Mouse (Mus musculus) spleen, embryonic (tissue): ENCODE data around the gene Dynlrb2.

Source experiments
- CTCF ChIA-PET: fragments of 350-600 bp; sonication (Branson Sonifier 250); formaldehyde crosslinking; loops from one replicate; lab custom pipeline; 2022; lab: Charles Lee

The Dynlrb2 gene

DNA sequence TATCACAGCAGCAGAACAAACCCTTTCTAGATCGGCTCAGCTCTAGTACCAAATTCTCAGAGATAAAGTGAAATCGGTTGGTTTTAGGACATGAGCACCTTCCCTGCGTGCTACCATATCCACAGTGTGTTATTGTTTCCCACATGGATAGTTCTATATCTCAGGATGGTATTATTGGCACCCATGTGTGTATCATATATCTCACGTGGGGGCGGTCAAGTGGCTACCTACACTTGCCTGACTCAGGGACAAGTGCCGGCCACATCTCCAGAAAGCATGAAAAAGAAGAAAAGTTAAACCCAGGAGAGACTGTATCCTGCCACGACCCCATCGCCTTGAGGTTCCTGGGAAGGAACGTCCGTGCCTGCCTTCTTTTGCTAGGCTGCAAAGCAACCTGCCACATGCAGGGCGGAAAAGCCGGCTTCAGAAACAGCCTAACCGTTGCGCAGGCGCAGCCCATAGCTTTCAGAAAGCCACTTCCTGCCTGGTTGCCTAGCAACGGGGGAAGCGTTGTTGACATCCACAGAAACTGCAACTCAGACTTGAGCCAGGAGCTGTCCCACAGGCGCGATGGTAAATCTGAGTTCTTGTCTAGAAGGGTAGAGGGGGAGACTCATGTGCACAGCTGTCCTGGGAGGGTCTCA is at the start of gene Dynlrb2:
Gene Dynlrb2 (plus strand): TSS at position 498 of the 644 bp plus-strand sequence.
- CTCF ChIA-PET = interaction anchor here (0.5 kb wide), 1 partner anchor 111 kb away, joined by 5 read pairs; no protein-coding TSS in a partner anchor

GRCm38 (mm10) chr8:116458569-116458968 is 46.2 kb upstream of the Dynlrb2 start:
- CTCF ChIA-PET = no interaction called here

- CTCF ChIA-PET = no interaction called here
Observed at GRCm38 (mm10) chr8:116461472-116461871, 43.3 kb upstream of the Dynlrb2 start.

GRCm38 (mm10) chr8:116466586-116466985 is 38.2 kb upstream of the Dynlrb2 start:
- CTCF ChIA-PET = no interaction called here

DNA sequence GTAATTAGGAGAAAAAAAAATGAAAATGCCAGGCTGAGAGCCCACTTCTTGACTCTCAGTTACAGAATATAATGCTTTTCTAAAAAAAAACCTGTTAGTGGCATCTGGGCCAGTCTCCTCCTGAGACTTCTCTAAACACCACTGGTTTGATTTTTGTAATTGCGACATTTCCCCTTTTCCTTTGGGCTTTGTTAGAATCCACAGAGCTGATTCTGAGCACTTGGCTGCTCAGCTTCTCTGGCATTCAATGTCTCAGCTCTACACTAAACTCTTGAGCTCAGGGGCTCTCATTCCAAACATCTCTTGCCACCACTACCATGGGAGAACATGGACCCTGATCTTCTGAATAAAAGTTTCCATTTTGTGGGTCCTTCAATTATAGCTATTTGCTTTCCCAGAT is 37.7 kb upstream of the Dynlrb2 start:
- CTCF ChIA-PET = no interaction called here

DNA sequence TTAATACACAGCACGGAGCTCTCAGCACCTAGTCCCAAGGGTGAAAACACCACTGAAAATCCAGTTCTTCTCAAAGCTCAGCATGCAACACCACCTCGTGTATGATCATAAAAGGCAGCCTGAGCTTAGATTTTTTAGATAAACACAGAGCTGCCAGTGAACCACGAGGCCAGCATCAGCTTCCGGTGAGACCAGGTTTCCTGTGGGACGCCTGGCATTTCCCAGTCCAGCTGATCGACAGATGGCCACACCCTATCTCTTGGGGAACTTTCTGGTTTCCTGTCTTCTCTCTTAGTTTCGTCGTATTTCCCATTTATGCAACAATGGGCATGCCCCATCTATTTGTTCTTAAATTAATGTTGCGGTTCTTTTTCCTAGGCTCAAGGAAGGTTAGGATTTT is 26.8 kb upstream of the Dynlrb2 start:
- CTCF ChIA-PET = interaction anchor here (0.5 kb wide), 1 partner anchor 234 kb away, joined by 3 read pairs; no protein-coding TSS in a partner anchor

GRCm38 (mm10) chr8:116478681-116479080 is 26.1 kb upstream of the Dynlrb2 start:
- CTCF ChIA-PET = no interaction called here

GRCm38 (mm10) chr8:116480894-116481293 is 23.9 kb upstream of the Dynlrb2 start:
- CTCF ChIA-PET = interaction anchor here (0.6 to 1.0 kb wide), 2 partner anchors 137 to 274 kb away, joined by 3 read pairs; no protein-coding TSS in a partner anchor

GRCm38 (mm10) chr8:116482738-116483137 is 22.0 kb upstream of the Dynlrb2 start:
- CTCF ChIA-PET = no interaction called here

- CTCF ChIA-PET = no interaction called here
Observed at GRCm38 (mm10) chr8:116484087-116484486, 20.7 kb upstream of the Dynlrb2 start.

DNA sequence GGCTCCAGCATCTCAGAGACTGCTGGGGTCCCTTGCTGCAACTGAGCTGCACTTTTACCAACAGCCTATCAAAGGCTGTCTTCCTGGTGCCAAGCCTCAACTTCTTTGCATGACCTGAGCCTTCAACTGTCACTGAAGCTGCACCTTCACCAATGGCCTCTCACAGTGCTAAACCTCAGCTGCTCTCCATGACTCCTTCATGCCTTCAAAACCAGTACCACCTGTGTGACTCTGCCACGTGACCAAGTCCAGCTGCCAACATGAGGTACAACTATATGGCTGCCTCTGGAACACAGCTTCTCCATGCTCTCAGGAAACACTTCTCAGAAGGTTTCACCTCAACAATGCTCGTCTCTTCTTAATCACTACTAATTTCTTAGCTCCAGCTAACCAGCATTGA is 16.2 kb upstream of the Dynlrb2 start:
- CTCF ChIA-PET = no interaction called here

GRCm38 (mm10) chr8:116500057-116500809 is 4.5 kb upstream of the Dynlrb2 start:
- CTCF ChIA-PET = no interaction called here

DNA sequence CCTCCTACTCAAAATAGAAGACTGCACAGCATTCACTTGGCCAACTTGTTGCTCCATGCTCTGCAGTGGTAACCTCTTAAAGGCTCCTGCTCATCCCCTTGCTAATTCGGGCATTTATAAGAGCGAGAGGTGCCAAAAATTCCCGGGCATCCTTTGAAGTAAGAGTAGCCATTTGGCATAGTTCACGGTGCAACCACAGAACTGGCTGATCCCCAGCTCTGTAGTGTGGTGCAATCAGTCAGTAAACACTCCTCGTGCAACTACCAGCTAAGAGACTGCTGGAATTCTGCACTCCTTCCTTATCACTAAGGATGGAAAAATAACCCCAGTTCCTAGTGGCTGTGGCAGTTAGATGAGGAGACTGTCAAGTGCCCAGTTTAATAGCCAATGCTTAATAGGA is 3.9 kb downstream of the Dynlrb2 start:
- CTCF ChIA-PET = no interaction called here

GRCm38 (mm10) chr8:116509247-116509646 is 4.5 kb downstream of the Dynlrb2 start:
- CTCF ChIA-PET = interaction anchor here (0.5 kb wide), 1 partner anchor 29 kb away, joined by 9 read pairs; no protein-coding TSS in a partner anchor

DNA sequence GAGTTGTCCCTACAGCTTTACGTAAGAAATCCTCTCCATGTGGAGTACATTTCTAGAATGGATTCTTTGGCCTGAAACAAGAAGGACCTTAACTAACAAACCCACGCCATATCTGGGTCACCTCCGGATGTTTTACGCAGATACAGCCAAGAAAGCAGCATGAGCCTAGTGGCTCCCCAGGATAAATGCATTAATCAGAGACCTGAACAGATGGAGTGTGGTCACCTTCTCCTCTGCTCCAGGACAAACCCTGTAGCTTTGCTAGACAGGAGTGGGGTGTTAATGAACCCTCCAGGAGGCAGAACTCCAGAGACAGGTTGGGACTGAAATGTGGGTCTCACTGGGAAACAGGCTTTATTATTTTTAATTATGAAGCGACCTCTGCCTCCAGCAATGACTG is 14.9 kb downstream of the Dynlrb2 start:
- CTCF ChIA-PET = no interaction called here

DNA sequence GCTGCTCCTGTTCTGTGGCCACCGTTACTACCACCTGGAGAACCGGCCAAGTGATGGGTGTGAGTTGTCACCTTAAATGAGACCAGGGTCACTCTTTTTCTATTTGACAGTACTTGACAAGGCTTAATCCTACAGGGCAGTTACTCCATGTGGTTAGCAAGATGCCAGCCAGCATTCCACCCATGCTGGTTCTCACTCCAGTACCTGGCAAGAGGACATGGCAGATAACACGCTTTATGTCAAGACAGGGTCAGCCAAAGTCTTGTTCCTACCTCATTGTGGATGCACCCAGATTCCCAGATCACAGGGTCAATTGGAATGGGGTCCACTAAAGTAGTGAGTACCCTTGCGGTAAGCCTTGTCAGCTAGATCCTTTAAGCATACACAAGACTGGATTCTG is 16.4 kb downstream of the Dynlrb2 start:
- CTCF ChIA-PET = no interaction called here

DNA sequence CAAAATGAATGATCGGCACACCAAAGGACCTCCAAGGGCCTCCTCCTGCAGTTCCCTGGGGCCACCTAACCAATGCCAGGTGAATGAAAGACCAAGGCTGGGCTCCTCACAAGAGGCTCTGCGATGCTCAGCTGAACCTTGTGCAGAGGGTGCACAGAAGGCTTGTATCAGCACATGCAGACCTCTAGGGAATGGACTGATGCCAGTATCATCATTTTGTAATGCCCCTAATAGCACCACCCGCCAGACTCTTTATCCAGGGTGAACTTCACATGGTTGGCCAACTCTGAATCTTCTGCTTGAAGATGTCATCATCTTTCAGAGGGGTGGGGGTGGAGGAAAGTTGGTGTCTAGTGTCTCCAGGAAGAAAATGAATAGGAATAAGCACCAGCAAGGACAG is 16.9 kb downstream of the Dynlrb2 start:
- CTCF ChIA-PET = no interaction called here

- CTCF ChIA-PET = no interaction called here
Observed at GRCm38 (mm10) chr8:116522104-116522767, 17.5 kb downstream of the Dynlrb2 start.

DNA sequence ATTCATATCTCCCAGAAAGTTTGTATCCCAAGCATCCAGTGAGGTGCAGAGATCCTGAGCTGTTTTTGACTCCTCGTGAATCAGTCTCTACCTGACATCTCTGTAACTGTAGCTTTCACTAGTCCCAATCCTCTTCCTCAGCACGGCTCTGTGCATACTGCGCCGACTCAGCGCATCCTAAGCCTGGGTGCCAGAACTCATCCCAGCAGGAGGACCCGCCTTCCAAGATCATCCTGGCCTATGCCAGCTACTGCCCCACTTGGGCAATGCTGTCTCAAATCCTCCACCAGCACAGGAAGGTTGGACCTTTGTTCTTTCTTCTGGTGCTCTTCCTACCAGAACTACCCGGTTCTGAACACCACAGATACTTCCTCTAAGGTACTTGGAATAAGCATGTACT is 20.1 kb downstream of the Dynlrb2 start:
- CTCF ChIA-PET = no interaction called here

- CTCF ChIA-PET = no interaction called here
Observed at GRCm38 (mm10) chr8:116528736-116529135, 24.0 kb downstream of the Dynlrb2 start.

DNA sequence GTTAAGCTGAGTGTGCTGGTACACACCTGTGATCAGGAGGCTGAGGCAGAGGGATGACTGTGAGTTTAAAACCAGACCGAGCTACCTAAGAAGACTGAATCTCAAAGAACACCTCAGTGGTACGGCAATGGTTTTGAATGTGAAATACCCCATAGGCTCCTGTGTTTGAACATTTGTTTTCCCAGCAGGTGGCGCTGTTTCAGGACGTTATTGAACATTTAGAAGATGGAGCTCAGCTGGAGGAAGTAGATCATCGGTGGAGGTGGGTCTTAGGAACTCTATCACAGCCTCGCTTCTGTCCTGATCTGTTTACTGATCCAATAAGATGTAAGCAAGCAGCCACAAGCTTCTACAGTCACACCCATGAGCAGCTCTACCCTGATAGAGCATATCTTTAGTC is 28.3 kb downstream of the Dynlrb2 start:
- CTCF ChIA-PET = interaction anchor here (0.5 kb wide), 1 partner anchor 986 kb away, joined by 4 read pairs; no protein-coding TSS in a partner anchor

- CTCF ChIA-PET = no interaction called here
Observed at GRCm38 (mm10) chr8:116536786-116537185, 32.0 kb downstream of the Dynlrb2 start.
